Mouse (Mus musculus): ENCODE results near the gene Asna1. TPM values are rescaled to one million over a fixed set of nuclear protein-coding genes. Genes with fewer than 3 reads are reported as not detected.

Asna1 gene
- polyA plus RNA-seq, 1 experiment from 2014 or later: 170 TPM

Small RNA genes within 50 kb of the gene (microRNA-seq; reads per million reads assigned to microRNA genes)
- 1.9 reads per million for gene Mir7070

Other genes starting within 250 kb of the Asna1 start
- 94.3 and 109 TPM in 2 replicates for gene Nfix, start 224.9 kb downstream of the Asna1 start, polyA plus RNA-seq (2015; fragmentation: Nextera tagmentation; extraction: Ambion mirVana)
- 15.4 and 17.1 TPM in 2 replicates for gene Dand5, start 202.5 kb downstream of the Asna1 start, polyA plus RNA-seq (2015; fragmentation: Nextera tagmentation; extraction: Ambion mirVana)
- gene Gadd45gip1, start 193.8 kb downstream of the Asna1 start, polyA plus RNA-seq (2015; fragmentation: Nextera tagmentation; extraction: Ambion mirVana): 40.6 and 40.7 TPM in 2 replicates
- gene Rad23a, start 184.6 kb downstream of the Asna1 start, polyA plus RNA-seq (2015; fragmentation: Nextera tagmentation; extraction: Ambion mirVana): 78.2 and 95.4 TPM in 2 replicates
- 743 and 792 TPM in 2 replicates for gene Calr, start 178.3 kb downstream of the Asna1 start, polyA plus RNA-seq (2015; fragmentation: Nextera tagmentation; extraction: Ambion mirVana)
- 112 and 114 TPM in 2 replicates for gene Farsa, start 168.3 kb downstream of the Asna1 start, polyA plus RNA-seq (2015; fragmentation: Nextera tagmentation; extraction: Ambion mirVana)
- gene Syce2, start 153.2 kb downstream of the Asna1 start, polyA plus RNA-seq (2015; fragmentation: Nextera tagmentation; extraction: Ambion mirVana): 38.1 and 46.6 TPM in 2 replicates
- gene Gcdh, start 131.4 kb downstream of the Asna1 start, polyA plus RNA-seq (2015; fragmentation: Nextera tagmentation; extraction: Ambion mirVana): 41.4 and 42.8 TPM in 2 replicates
- 0.39 and 0.56 TPM in 2 replicates for gene Klf1, start 123.4 kb downstream of the Asna1 start, polyA plus RNA-seq (2015; fragmentation: Nextera tagmentation; extraction: Ambion mirVana)
- gene Dnase2a, start 116.7 kb downstream of the Asna1 start, polyA plus RNA-seq (2015; fragmentation: Nextera tagmentation; extraction: Ambion mirVana): 6.4 and 7.0 TPM in 2 replicates
- 71.4 and 77.4 TPM in 2 replicates for gene Mast1, start 87.9 kb downstream of the Asna1 start, polyA plus RNA-seq (2015; fragmentation: Nextera tagmentation; extraction: Ambion mirVana)
- gene Rtbdn, start 78.3 kb downstream of the Asna1 start, polyA plus RNA-seq (2015; fragmentation: Nextera tagmentation; extraction: Ambion mirVana): 3.0 and 3.2 TPM in 2 replicates
- not detected in 2 replicates for gene Gm49661, start 55.8 kb downstream of the Asna1 start, polyA plus RNA-seq (2015; fragmentation: Nextera tagmentation; extraction: Ambion mirVana)
- 1,040 and 1,063 TPM in 2 replicates for gene Prdx2, start 55.7 kb downstream of the Asna1 start, polyA plus RNA-seq (2015; fragmentation: Nextera tagmentation; extraction: Ambion mirVana)
- gene Rnaseh2a, start 55.5 kb downstream of the Asna1 start, polyA plus RNA-seq (2015; fragmentation: Nextera tagmentation; extraction: Ambion mirVana): 55.8 and 57.5 TPM in 2 replicates
- 4.3 and 5.3 TPM in 2 replicates for gene Junb, start 46.6 kb downstream of the Asna1 start, polyA plus RNA-seq (2015; fragmentation: Nextera tagmentation; extraction: Ambion mirVana)
- 37.9 and 39.6 TPM in 2 replicates for gene Hook2, start 34.7 kb downstream of the Asna1 start, polyA plus RNA-seq (2015; fragmentation: Nextera tagmentation; extraction: Ambion mirVana)
- gene Best2, start 10.8 kb downstream of the Asna1 start, polyA plus RNA-seq (2015; fragmentation: Nextera tagmentation; extraction: Ambion mirVana): 0.10 and 0.21 TPM in 2 replicates
- gene Trir, start 1.5 kb upstream of the Asna1 start, polyA plus RNA-seq (2015; fragmentation: Nextera tagmentation; extraction: Ambion mirVana): 100 and 110 TPM in 2 replicates
- 61.2 and 62.7 TPM in 2 replicates for gene Tnpo2, start 11.6 kb upstream of the Asna1 start, polyA plus RNA-seq (2015; fragmentation: Nextera tagmentation; extraction: Ambion mirVana)
- gene Fbxw9, start 34.8 kb upstream of the Asna1 start, polyA plus RNA-seq (2015; fragmentation: Nextera tagmentation; extraction: Ambion mirVana): 75.8 and 83.2 TPM in 2 replicates
- 1.2 TPM in 1 of 2 replicates, not detected in the other for gene Gm5741, start 42.7 kb upstream of the Asna1 start, polyA plus RNA-seq (2015; fragmentation: Nextera tagmentation; extraction: Ambion mirVana)
- gene Dhps, start 46.5 kb upstream of the Asna1 start, polyA plus RNA-seq (2015; fragmentation: Nextera tagmentation; extraction: Ambion mirVana): 112 and 119 TPM in 2 replicates
- 111 and 116 TPM in 2 replicates for gene Wdr83os, start 55.5 kb upstream of the Asna1 start, polyA plus RNA-seq (2015; fragmentation: Nextera tagmentation; extraction: Ambion mirVana)
- gene Wdr83, start 56.0 kb upstream of the Asna1 start, polyA plus RNA-seq (2015; fragmentation: Nextera tagmentation; extraction: Ambion mirVana): 45.5 and 50.6 TPM in 2 replicates
- gene Man2b1, start 58.0 kb upstream of the Asna1 start, polyA plus RNA-seq (2015; fragmentation: Nextera tagmentation; extraction: Ambion mirVana): 23.1 TPM in 2 replicates
- gene Zfp791, start 97.8 kb upstream of the Asna1 start, polyA plus RNA-seq (2015; fragmentation: Nextera tagmentation; extraction: Ambion mirVana): 4.3 and 4.6 TPM in 2 replicates
- gene Cks1brt, start 126.6 kb upstream of the Asna1 start, polyA plus RNA-seq (2015; fragmentation: Nextera tagmentation; extraction: Ambion mirVana): not detected in 2 replicates
- not detected in 2 replicates for gene Olfr371, start 200.7 kb upstream of the Asna1 start, polyA plus RNA-seq (2015; fragmentation: Nextera tagmentation; extraction: Ambion mirVana)

Measured in hindbrain, embryonic 16.5 days (tissue).